Mouse (Mus musculus): ENCODE measurements around the gene Lin7b. TPM values are rescaled to one million over a fixed set of nuclear protein-coding genes. Genes with fewer than 3 reads are reported as not detected.

Lin7b gene
- polyA plus RNA-seq, 1 experiment from 2014 or later = not detected

DNA sequence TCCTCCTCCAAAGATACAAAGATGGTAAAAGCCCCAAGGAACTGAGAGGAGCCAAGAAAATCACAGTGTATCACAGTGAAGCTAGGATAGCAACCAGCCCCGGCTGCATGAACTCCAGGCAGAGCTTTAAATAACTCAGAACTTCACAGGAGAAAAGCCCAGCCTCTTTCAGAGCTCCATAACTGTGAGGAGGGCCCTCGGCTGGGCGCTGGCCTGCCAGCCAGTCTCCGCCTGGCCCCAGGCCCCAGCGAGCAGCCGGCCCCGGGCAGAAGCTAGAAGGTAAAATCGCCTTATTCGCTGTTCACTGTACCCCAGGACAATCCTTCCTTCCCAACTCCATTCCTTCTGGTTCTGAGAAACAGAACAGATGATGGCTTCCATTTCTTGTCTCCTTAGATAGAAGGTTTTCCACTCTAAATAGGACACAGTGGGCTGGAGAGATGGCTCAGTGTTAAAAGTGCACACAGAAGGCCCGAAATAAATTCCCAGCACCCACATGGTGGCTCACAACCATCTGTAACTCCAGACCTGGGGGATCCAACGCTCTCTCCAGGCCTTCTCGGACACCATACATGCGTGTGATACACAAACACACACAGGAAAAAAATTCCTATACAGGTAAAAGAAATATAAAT is 41.4 kb downstream of the Lin7b start:
- ATAC-seq = no peak
- WGBS = 82% methylated on average over 13 of the region's 13 CpGs
- Histone ChIP-seq H3K4me3 (ENCODE audit: low read depth, low read length) (no peak overlapping the region), H3K4me2 (replicated peaks; ENCODE audit: low read depth, low read length) (no peak overlapping the region), H3K4me1 (ENCODE audit: insufficient read depth, low read depth, low read length) (0 out of 2 replicates have a peak, but pooled peaks cover 4% of the 10 kb centered on the region), H3K27ac (ENCODE audit: low read length) (no peak overlapping the region), H3K9me3 (ENCODE audit: low read length) (no peaks in the 10 kb centered on the region), H3K36me3 (ENCODE audit: insufficient read depth, low read length) (peaks cover 8% of the 10 kb centered on the region; the same call in 1 of the 2 replicates), H3K27me3 (replicated peaks; ENCODE audit: insufficient read depth, low read length) (no peaks in the 10 kb centered on the region), H3K9ac (replicated peaks; ENCODE audit: low read depth) (no peak overlapping the region)
- DNase-seq (ENCODE audit: low spot score) = no peak
- no peak for TF ChIP-seq CTCF (IDR thresholded peaks at IDR 0.05)
- TF ChIP-seq EP300 (IDR thresholded peaks at IDR 0.05) = no peak

GRCm38 (mm10) chr7:45325800-45326199 is 44.6 kb downstream of the Lin7b start:
- ATAC-seq (no peak), DNase-seq (ENCODE audit: low spot score) (no peak)
- H3K9me3 ChIP-seq (ENCODE audit: low read length) = no peaks in the 10 kb centered on the region
- peaks cover 11% of the 10 kb centered on the region; the same call in 1 of the 2 replicates for H3K36me3 ChIP-seq (ENCODE audit: insufficient read depth, low read length)
- no peak overlapping the region for H3K4me2 ChIP-seq (replicated peaks; ENCODE audit: low read depth, low read length)
- H3K4me1 ChIP-seq (ENCODE audit: insufficient read depth, low read depth, low read length) = no peaks in the 10 kb centered on the region
- no peak overlapping the region for H3K9ac ChIP-seq (replicated peaks; ENCODE audit: low read depth)
- H3K27ac ChIP-seq (ENCODE audit: low read length) = no peak overlapping the region
- TF ChIP-seq EP300 (IDR thresholded peaks at IDR 0.05) = no peak
- TF ChIP-seq CTCF (IDR thresholded peaks at IDR 0.05) = peak; percentile 34; the same call in 1 of the 2 replicates
- no peak overlapping the region for H3K4me3 ChIP-seq (ENCODE audit: low read depth, low read length)
- no peaks in the 10 kb centered on the region for H3K27me3 ChIP-seq (replicated peaks; ENCODE audit: insufficient read depth, low read length)

- no peak overlapping the region for H3K27ac ChIP-seq (ENCODE audit: low read length)
- no peak overlapping the region for H3K4me2 ChIP-seq (replicated peaks; ENCODE audit: low read depth, low read length)
- 94% methylated on average over 5 of the region's 5 CpGs for WGBS
- H3K9me3 ChIP-seq (ENCODE audit: low read length) = no peaks in the 10 kb centered on the region
- H3K36me3 ChIP-seq (ENCODE audit: insufficient read depth, low read length) = peaks cover 8% of the 10 kb centered on the region; the same call in 1 of the 2 replicates
- DNase-seq (ENCODE audit: low spot score) (no peak), ATAC-seq (no peak)
- no peak overlapping the region for H3K4me3 ChIP-seq (ENCODE audit: low read depth, low read length)
- H3K4me1 ChIP-seq (ENCODE audit: insufficient read depth, low read depth, low read length) = no peaks in the 10 kb centered on the region
- no peak overlapping the region for H3K9ac ChIP-seq (replicated peaks; ENCODE audit: low read depth)
- TF ChIP-seq EP300 (IDR thresholded peaks at IDR 0.05) = no peak
- TF ChIP-seq CTCF (IDR thresholded peaks at IDR 0.05) = no peak
- H3K27me3 ChIP-seq (replicated peaks; ENCODE audit: insufficient read depth, low read length) = no peaks in the 10 kb centered on the region
Observed at GRCm38 (mm10) chr7:45323069-45323468, 47.3 kb downstream of the Lin7b start.

GRCm38 (mm10) chr7:45322245-45322644 is 48.1 kb downstream of the Lin7b start:
- peaks cover 8% of the 10 kb centered on the region; the same call in 1 of the 2 replicates for H3K36me3 ChIP-seq (ENCODE audit: insufficient read depth, low read length)
- no peak for ATAC-seq

More at GRCm38 (mm10) chr7:45322245-45322644, 48.1 kb downstream of the Lin7b start:
- no peak for DNase-seq (ENCODE audit: low spot score)
- 78% methylated on average over 4 of the region's 4 CpGs for WGBS
- Histone ChIP-seq H3K4me3 (ENCODE audit: low read depth, low read length) (no peak overlapping the region), H3K4me1 (ENCODE audit: insufficient read depth, low read depth, low read length) (no peaks in the 10 kb centered on the region), H3K27ac (ENCODE audit: low read length) (no peak overlapping the region), H3K9me3 (ENCODE audit: low read length) (no peaks in the 10 kb centered on the region), H3K4me2 (replicated peaks; ENCODE audit: low read depth, low read length) (no peak overlapping the region), H3K27me3 (replicated peaks; ENCODE audit: insufficient read depth, low read length) (no peaks in the 10 kb centered on the region), H3K9ac (replicated peaks; ENCODE audit: low read depth) (no peak overlapping the region)
- TF ChIP-seq EP300 (IDR thresholded peaks at IDR 0.05) = no peak
- no peak for TF ChIP-seq CTCF (IDR thresholded peaks at IDR 0.05)

Other genes with a start within 250 kb of the Lin7b start
- 972 and 1,016 TPM in 2 replicates for gene Rps11, start 246.1 kb downstream of the Lin7b start, polyA plus RNA-seq (2015; fragmentation: Nextera tagmentation; extraction: Ambion mirVana)
- gene Rpl13a, start 241.8 kb downstream of the Lin7b start, polyA plus RNA-seq (2015; fragmentation: Nextera tagmentation; extraction: Ambion mirVana) = 1,107 and 1,148 TPM in 2 replicates
- 0.62 and 0.96 TPM in 2 replicates for gene Gm45713, start 234.4 kb downstream of the Lin7b start, polyA plus RNA-seq (2015; fragmentation: Nextera tagmentation; extraction: Ambion mirVana)
- gene Flt3l, start 234.2 kb downstream of the Lin7b start, polyA plus RNA-seq (2015; fragmentation: Nextera tagmentation; extraction: Ambion mirVana) = 5.1 and 6.1 TPM in 2 replicates
- 51.7 and 58.4 TPM in 2 replicates for gene Pih1d1, start 216.3 kb downstream of the Lin7b start, polyA plus RNA-seq (2015; fragmentation: Nextera tagmentation; extraction: Ambion mirVana)
- gene Aldh16a1, start 216.0 kb downstream of the Lin7b start, polyA plus RNA-seq (2015; fragmentation: Nextera tagmentation; extraction: Ambion mirVana) = 26.7 and 26.8 TPM in 2 replicates
- 0.56 and 0.65 TPM in 2 replicates for gene Slc17a7, start 206.6 kb downstream of the Lin7b start, polyA plus RNA-seq (2015; fragmentation: Nextera tagmentation; extraction: Ambion mirVana)
- not detected in 2 replicates for gene Gfy, start 191.0 kb downstream of the Lin7b start, polyA plus RNA-seq (2015; fragmentation: Nextera tagmentation; extraction: Ambion mirVana)
- gene Pth2, start 189.6 kb downstream of the Lin7b start, polyA plus RNA-seq (2015; fragmentation: Nextera tagmentation; extraction: Ambion mirVana) = not detected in 2 replicates
- gene Ccdc155, start 165.7 kb downstream of the Lin7b start, polyA plus RNA-seq (2015; fragmentation: Nextera tagmentation; extraction: Ambion mirVana) = 2.7 and 3.3 TPM in 2 replicates
- 0.93 and 1.1 TPM in 2 replicates for gene Dkkl1, start 158.4 kb downstream of the Lin7b start, polyA plus RNA-seq (2015; fragmentation: Nextera tagmentation; extraction: Ambion mirVana)
- 46.5 and 52.3 TPM in 2 replicates for gene Tead2, start 154.8 kb downstream of the Lin7b start, polyA plus RNA-seq (2015; fragmentation: Nextera tagmentation; extraction: Ambion mirVana)
- 9.1 and 9.8 TPM in 2 replicates for gene Cd37, start 131.5 kb downstream of the Lin7b start, polyA plus RNA-seq (2015; fragmentation: Nextera tagmentation; extraction: Ambion mirVana)
- not detected in 2 replicates for gene Slc6a16, start 129.5 kb downstream of the Lin7b start, polyA plus RNA-seq (2015; fragmentation: Nextera tagmentation; extraction: Ambion mirVana)
- gene Slc6a21, start 93.1 kb downstream of the Lin7b start, polyA plus RNA-seq (2015; fragmentation: Nextera tagmentation; extraction: Ambion mirVana) = not detected in 2 replicates
- 19.2 and 21.9 TPM in 2 replicates for gene Trpm4, start 36.8 kb downstream of the Lin7b start, polyA plus RNA-seq (2015; fragmentation: Nextera tagmentation; extraction: Ambion mirVana)
- 0.50 and 0.54 TPM in 2 replicates for gene Hrc, start 35.3 kb downstream of the Lin7b start, polyA plus RNA-seq (2015; fragmentation: Nextera tagmentation; extraction: Ambion mirVana)
- gene Ppfia3, start 3.6 kb downstream of the Lin7b start, polyA plus RNA-seq (2015; fragmentation: Nextera tagmentation; extraction: Ambion mirVana) = 1.8 and 2.0 TPM in 2 replicates
- 85.3 and 104 TPM in 2 replicates for gene Snrnp70, start 25.2 kb upstream of the Lin7b start, polyA plus RNA-seq (2015; fragmentation: Nextera tagmentation; extraction: Ambion mirVana)
- gene Kcna7, start 35.1 kb upstream of the Lin7b start, polyA plus RNA-seq (2015; fragmentation: Nextera tagmentation; extraction: Ambion mirVana) = 0.16 and 0.24 TPM in 2 replicates
- gene Ntf5, start 43.1 kb upstream of the Lin7b start, polyA plus RNA-seq (2015; fragmentation: Nextera tagmentation; extraction: Ambion mirVana) = 7.1 and 7.2 TPM in 2 replicates
- gene Lhb, start 50.2 kb upstream of the Lin7b start, polyA plus RNA-seq (2015; fragmentation: Nextera tagmentation; extraction: Ambion mirVana) = 4.5 and 4.7 TPM in 2 replicates
- gene Gys1, start 64.3 kb upstream of the Lin7b start, polyA plus RNA-seq (2015; fragmentation: Nextera tagmentation; extraction: Ambion mirVana) = 19.2 and 19.6 TPM in 2 replicates
- 59.9 and 63.5 TPM in 2 replicates for gene Ruvbl2, start 67.5 kb upstream of the Lin7b start, polyA plus RNA-seq (2015; fragmentation: Nextera tagmentation; extraction: Ambion mirVana)
- 5,808 and 6,026 TPM in 2 replicates for gene Ftl1, start 89.3 kb upstream of the Lin7b start, polyA plus RNA-seq (2015; fragmentation: Nextera tagmentation; extraction: Ambion mirVana)
- 144 and 155 TPM in 2 replicates for gene Bax, start 96.3 kb upstream of the Lin7b start, polyA plus RNA-seq (2015; fragmentation: Nextera tagmentation; extraction: Ambion mirVana)
- gene Tulp2, start 111.3 kb upstream of the Lin7b start, polyA plus RNA-seq (2015; fragmentation: Nextera tagmentation; extraction: Ambion mirVana) = 0.25 and 0.52 TPM in 2 replicates
- gene Gm45808, start 116.2 kb upstream of the Lin7b start, polyA plus RNA-seq (2015; fragmentation: Nextera tagmentation; extraction: Ambion mirVana) = not detected in 2 replicates
- 3.5 and 4.5 TPM in 2 replicates for gene Dhdh, start 118.2 kb upstream of the Lin7b start, polyA plus RNA-seq (2015; fragmentation: Nextera tagmentation; extraction: Ambion mirVana)
- 203 and 213 TPM in 2 replicates for gene Nucb1, start 139.8 kb upstream of the Lin7b start, polyA plus RNA-seq (2015; fragmentation: Nextera tagmentation; extraction: Ambion mirVana)
- gene Ppp1r15a, start 155.7 kb upstream of the Lin7b start, polyA plus RNA-seq (2015; fragmentation: Nextera tagmentation; extraction: Ambion mirVana) = 36.6 and 39.1 TPM in 2 replicates
- 2.0 and 2.1 TPM in 2 replicates for gene Plekha4, start 155.7 kb upstream of the Lin7b start, polyA plus RNA-seq (2015; fragmentation: Nextera tagmentation; extraction: Ambion mirVana)
- gene Hsd17b14, start 184.3 kb upstream of the Lin7b start, polyA plus RNA-seq (2015; fragmentation: Nextera tagmentation; extraction: Ambion mirVana) = 0.95 and 1.4 TPM in 2 replicates
- gene Bcat2, start 199.6 kb upstream of the Lin7b start, polyA plus RNA-seq (2015; fragmentation: Nextera tagmentation; extraction: Ambion mirVana) = 29.4 and 39.8 TPM in 2 replicates
- not detected in 2 replicates for gene Fgf21, start 244.9 kb upstream of the Lin7b start, polyA plus RNA-seq (2015; fragmentation: Nextera tagmentation; extraction: Ambion mirVana)
- gene Fut1, start 246.7 kb upstream of the Lin7b start, polyA plus RNA-seq (2015; fragmentation: Nextera tagmentation; extraction: Ambion mirVana) = 0.13 and 0.18 TPM in 2 replicates

Measured in lung, postnatal 0 days (tissue).